Mouse (Mus musculus) kidney, postnatal 0 days (tissue): Measurements from ENCODE around the gene Eomes. TPM values are rescaled to one million over a fixed set of nuclear protein-coding genes. Genes with fewer than 3 reads are reported as not detected.

Source experiments
- ATAC-seq: fragments of 200-750 bp; cut with Nextera tagmentation; replicated peaks from 2 replicates; pipeline ENCODE4 v1.8.0; 2017; ENCODE audit warnings: low read depth, moderate number of reproducible peaks, moderate TSS enrichment, moderate library complexity; ENCODE audit not compliant: low FRiP score
- DNase-seq: peaks from one replicate; pipeline ENCODE4 v3.0.0-alpha.2; 2016; ENCODE audit warnings: low spot score
- H3K27ac ChIP-seq: fragments of 300-500 bp; sonication (generic); 2 replicates; pipeline ENCODE4 v1.5.1; 2014; ENCODE audit warnings: mild to moderate bottlenecking
- H3K27me3 ChIP-seq: fragments of 300-500 bp; sonication (generic); 2 replicates; pipeline ENCODE4 v1.6.1; 2014; ENCODE audit warnings: low read length, mixed read lengths; ENCODE audit not compliant: insufficient read depth
- H3K36me3 ChIP-seq: fragments of 300-500 bp; sonication (generic); 2 replicates; pipeline ENCODE4 v1.6.1; 2014; ENCODE audit warnings: low read length, mixed read lengths; ENCODE audit not compliant: insufficient read depth
- H3K4me1 ChIP-seq: fragments of 300-500 bp; sonication (generic); replicated peaks from 2 replicates; pipeline ENCODE4 v1.6.1; 2014; ENCODE audit warnings: antibody characterized with exemption, low read length, mixed read lengths; ENCODE audit not compliant: insufficient read depth
- H3K4me2 ChIP-seq: fragments of 300-500 bp; sonication (generic); 2 replicates; pipeline ENCODE4 v1.6.1; 2014; ENCODE audit warnings: mild to moderate bottlenecking, low read length, moderate library complexity, mixed read lengths
- H3K4me3 ChIP-seq: fragments of 300-500 bp; sonication (generic); replicated peaks from 2 replicates; pipeline ENCODE4 v1.5.1; 2014; ENCODE audit warnings: low read depth, low read length
- H3K9ac ChIP-seq: fragments of 300-500 bp; sonication (generic); 2 replicates; pipeline ENCODE4 v1.6.1; 2014; ENCODE audit warnings: low read depth, low read length
- H3K9me3 ChIP-seq: fragments of 300-500 bp; sonication (generic); replicated peaks from 2 replicates; pipeline ENCODE4 v1.6.1; 2016; ENCODE audit warnings: low read length, inconsistent platforms, mixed read lengths
- CTCF ChIP-seq: IDR thresholded peaks from 2 replicates; pipeline ENCODE4 v1.5.1; 2016; ENCODE audit warnings: antibody characterized with exemption, low read depth, mild to moderate bottlenecking, moderate library complexity
- WGBS: fragments of 180-500 bp; shearing (Covaris S2); extraction: QIAGEN DNeasy Blood & Tissue Kit; methylation state at CpG from one replicate; pipeline ENCODE4 v1.1.7; 2014; 5-methylcytosine and 5-hydroxymethylcytosine counted together
- polyA plus RNA-seq: library from polyadenylated mRNA; unstranded; fragments of >200 nt; fragmentation: Nextera tagmentation; extraction: Ambion mirVana; gene quantifications from 2 replicates; pipeline ENCODE4 v1.2.1, GENCODE M21; 2015

Gene Eomes
- polyA plus RNA-seq, 1 experiment from 2014 or later: not detected

DNA sequence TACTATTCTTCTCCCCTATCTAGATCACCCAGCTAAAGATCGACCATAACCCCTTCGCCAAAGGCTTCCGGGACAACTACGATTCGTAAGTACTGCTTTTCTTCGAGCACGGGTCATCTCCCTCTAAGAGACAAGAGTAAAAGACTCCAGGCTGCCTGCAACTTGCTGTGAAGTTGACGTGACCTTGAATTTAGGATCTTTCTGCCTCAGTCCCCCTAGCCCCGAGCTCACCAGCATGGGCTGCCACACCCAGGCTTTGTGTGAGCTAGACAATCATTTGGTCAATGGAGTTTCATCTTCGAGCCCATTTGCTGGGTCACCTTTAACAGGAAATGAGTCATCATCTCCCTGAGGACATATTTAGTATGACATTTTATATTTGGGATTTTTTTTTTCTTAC is 4.2 kb downstream of the Eomes start:
- no peaks in the 10 kb centered on the region for H3K36me3 ChIP-seq
- H3K27me3 ChIP-seq: peaks cover 89% of the 10 kb centered on the region
- H3K4me1 ChIP-seq: peaks cover 3% of the 10 kb centered on the region; the same call in 1 of the 2 replicates
- WGBS: 79% methylated on average over 10 of the region's 10 CpGs
- H3K4me2 ChIP-seq: no peak overlapping the region
- H3K9me3 ChIP-seq: no peaks in the 10 kb centered on the region
- no peak for TF ChIP-seq CTCF
- no peak for DNase-seq
- no peak overlapping the region for H3K9ac ChIP-seq
- ATAC-seq: no peak
- H3K4me3 ChIP-seq: no peak overlapping the region
- H3K27ac ChIP-seq: no peak overlapping the region

DNA sequence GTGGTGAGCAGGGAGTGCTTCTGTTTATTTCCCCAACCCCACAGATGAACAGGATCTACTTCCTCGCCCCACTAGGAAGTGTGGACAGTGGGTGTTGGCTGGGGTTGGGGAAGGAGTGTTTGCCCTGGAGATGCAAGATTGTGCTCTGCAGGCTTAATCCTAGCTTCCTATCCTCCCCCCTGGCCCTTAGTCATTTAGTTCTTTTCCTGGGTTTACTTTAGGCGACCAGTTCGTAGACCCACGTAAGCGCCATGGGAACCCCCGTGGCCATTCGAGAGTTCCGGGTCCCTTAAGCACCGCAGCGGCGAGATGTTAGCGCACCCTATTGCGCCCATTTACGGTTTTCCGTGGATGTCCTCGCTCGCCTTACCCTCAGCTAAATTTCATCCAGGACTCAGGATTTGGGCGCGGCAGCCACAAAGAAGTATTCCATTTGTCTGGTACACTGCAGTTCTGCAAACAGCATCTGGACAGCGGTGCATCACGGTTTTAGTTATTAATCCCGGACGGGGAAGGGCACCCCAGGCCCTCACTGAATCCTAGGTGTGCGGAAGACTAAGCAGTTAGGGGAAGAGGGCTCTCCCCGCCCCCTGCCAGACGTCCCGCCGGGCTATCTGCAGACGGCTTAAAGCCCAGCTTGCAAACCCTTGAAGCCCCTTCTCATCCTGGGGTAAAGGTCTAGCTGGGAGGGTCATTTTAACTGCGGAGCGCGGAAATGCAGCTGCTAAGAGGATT is 8.5 kb downstream of the Eomes start:
- H3K27ac ChIP-seq: no peak overlapping the region
- H3K9me3 ChIP-seq: no peaks in the 10 kb centered on the region
- H3K4me2 ChIP-seq: no peak overlapping the region
- H3K4me3 ChIP-seq: no peak overlapping the region
- no peaks in the 10 kb centered on the region for H3K36me3 ChIP-seq
- no peak for DNase-seq
- no peak for ATAC-seq
- no peak overlapping the region for H3K9ac ChIP-seq
- 2% methylated on average over 32 of the region's 32 CpGs for WGBS
- TF ChIP-seq CTCF: no peak
- H3K27me3 ChIP-seq: peaks cover 58% of the 10 kb centered on the region
- H3K4me1 ChIP-seq: peaks cover 10% of the 10 kb centered on the region

DNA sequence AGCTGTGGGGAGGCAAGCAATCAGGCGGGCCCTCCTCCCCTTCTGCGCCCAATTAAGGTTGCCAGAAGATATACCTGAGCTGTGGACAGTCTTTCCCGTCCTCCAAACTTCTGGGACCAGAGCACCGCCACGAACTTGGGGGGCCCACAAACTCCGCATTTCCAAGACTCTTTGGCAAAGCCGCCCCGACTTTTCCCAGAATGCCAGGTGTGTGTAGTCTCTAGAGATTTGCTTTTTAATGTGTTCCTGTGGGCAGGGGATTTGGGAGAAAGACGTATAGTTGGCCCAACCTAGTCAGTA is 9.0 kb downstream of the Eomes start:
- H3K4me2 ChIP-seq: no peak overlapping the region
- WGBS: 3% methylated on average over 9 of the region's 9 CpGs
- no peak overlapping the region for H3K9ac ChIP-seq
- no peak for TF ChIP-seq CTCF
- H3K9me3 ChIP-seq: no peaks in the 10 kb centered on the region
- no peak overlapping the region for H3K4me3 ChIP-seq
- ATAC-seq: no peak
- H3K27ac ChIP-seq: no peak overlapping the region
- DNase-seq: no peak
- peaks cover 10% of the 10 kb centered on the region for H3K4me1 ChIP-seq
- no peaks in the 10 kb centered on the region for H3K36me3 ChIP-seq
- peaks cover 54% of the 10 kb centered on the region for H3K27me3 ChIP-seq

DNA sequence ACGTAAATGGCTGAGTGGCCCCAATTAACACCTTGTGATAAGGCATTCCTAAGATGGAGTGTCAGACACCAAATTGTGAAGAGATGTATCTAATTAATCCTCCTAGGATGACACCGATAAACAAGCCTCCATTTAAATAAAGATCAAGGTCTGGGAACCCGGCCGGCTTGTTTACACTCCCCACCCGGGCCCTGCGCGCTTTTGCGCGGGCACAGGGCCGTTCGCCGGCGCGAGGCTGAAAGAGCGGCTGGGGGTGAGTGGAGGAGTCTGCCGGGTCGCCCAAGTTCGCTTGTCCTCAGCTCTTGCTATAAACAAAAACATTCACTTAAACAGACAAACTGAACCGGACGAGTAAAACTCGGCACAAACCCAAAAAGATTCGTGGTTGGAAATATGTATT is 9.6 kb downstream of the Eomes start:
- Histone ChIP-seq H3K36me3 (no peaks in the 10 kb centered on the region), H3K4me2 (peak overlapping the region; percentile 54), H3K27ac (no peak overlapping the region), H3K9ac (no peak overlapping the region), H3K4me1 (peaks cover 10% of the 10 kb centered on the region), H3K9me3 (no peaks in the 10 kb centered on the region), H3K4me3 (peak overlapping the region; percentile 32), H3K27me3 (peaks cover 49% of the 10 kb centered on the region)
- no peak for TF ChIP-seq CTCF
- ATAC-seq: no peak
- WGBS: under 1% methylated on average over 22 of the region's 22 CpGs
- no peak for DNase-seq

DNA sequence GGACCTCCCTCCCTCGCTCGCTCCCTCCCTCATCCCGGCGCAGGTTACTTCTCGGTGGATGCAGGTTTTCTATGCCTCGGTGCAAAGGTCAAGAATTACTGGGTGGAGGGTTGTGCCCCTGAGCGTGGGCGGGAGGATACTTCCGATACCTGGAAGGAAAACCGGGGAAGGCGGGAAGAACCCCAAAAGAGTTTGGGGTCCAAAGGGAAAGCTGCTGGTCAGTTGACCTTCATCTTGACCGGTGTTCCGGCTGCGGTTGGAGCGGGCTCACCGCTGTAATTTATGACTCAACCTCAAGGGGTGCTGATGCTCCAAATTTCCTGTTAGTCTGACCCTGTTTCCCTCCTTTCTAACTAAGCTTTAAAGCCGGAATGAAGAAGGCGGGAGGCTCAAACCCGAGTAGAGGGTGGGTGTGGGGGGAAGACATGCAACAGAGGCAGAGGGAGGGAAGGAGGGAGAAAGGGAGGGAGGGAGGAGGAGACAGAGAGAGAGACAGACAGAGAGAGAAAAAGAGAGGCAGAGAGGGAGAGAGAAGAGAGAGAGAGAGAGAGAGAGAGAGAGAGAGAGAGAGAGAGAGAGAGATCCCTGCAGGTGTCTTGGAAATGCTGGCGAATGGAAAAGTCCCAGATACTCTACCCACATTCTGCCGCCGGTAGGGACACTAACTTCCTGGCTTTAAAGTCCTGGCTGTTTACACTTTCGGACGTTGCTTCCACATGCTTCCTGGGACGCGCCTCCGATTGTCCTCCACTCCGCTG is 10.3 kb downstream of the Eomes start:
- Histone ChIP-seq H3K9me3 (no peaks in the 10 kb centered on the region), H3K4me1 (peaks cover 10% of the 10 kb centered on the region), H3K36me3 (no peaks in the 10 kb centered on the region), H3K9ac (no peak overlapping the region), H3K27me3 (peaks cover 44% of the 10 kb centered on the region), H3K4me2 (peak overlapping the region; percentile 54), H3K4me3 (peak overlapping the region; percentile 32), H3K27ac (no peak overlapping the region)
- ATAC-seq (0 out of 2 replicates have a peak, but pooled peaks have one; percentile 23), DNase-seq (peak; percentile 74)
- under 1% methylated on average over 28 of the region's 28 CpGs for WGBS
- TF ChIP-seq CTCF: peak; percentile 56

DNA sequence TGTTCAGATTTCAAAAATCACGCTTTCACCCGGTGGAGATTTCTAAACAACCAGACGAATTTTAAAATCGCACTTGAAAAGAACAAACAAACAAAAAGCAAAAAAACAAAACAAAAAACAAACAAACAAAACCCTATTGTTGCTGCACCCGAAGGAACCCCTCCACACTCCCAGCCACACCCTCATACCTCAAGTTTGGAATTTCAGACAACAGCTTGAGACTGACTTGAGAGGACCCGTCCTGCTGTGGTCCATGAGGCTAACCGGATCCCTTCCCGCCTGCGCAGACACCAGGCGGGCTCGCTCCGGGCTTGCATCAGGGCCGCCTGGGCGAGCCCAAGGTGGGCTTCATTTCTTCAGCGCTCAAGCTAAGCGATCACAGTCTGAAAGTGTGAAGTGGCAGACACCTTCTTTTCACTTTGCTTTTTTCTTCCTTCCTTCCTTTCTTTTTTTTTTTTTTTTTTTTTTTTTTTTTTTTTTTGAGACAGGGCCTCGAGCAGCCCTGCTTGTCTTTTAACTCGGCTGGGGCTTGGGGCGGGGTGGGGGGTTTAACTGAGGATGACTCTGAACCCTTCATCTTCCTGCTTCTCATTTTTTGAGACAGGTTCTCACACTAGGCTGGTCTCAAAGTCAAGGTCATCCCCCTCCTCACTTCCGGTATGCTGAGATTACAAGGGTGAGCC is 11.0 kb downstream of the Eomes start:
- H3K9ac ChIP-seq: no peak overlapping the region
- 2% methylated on average over 20 of the region's 20 CpGs for WGBS
- H3K27ac ChIP-seq: no peak overlapping the region
- TF ChIP-seq CTCF: no peak
- H3K9me3 ChIP-seq: no peaks in the 10 kb centered on the region
- no peak for DNase-seq
- H3K4me3 ChIP-seq: peak overlapping the region; percentile 32
- no peaks in the 10 kb centered on the region for H3K36me3 ChIP-seq
- H3K4me2 ChIP-seq: peak overlapping the region; percentile 54
- ATAC-seq: no peak
- peaks cover 10% of the 10 kb centered on the region for H3K4me1 ChIP-seq
- peaks cover 37% of the 10 kb centered on the region for H3K27me3 ChIP-seq
